Mouse (Mus musculus) olfactory bulb, adult 2 months (tissue): Measurements from ENCODE around the gene Cpsf7. TPM values are rescaled to one million over a fixed set of nuclear protein-coding genes. Genes with fewer than 3 reads are reported as not detected.

ENCODE experiments used
- H3K27ac ChIP-seq: fragments of 200-500 bp; 2 replicates; pipeline ENCODE4 v1.5.1; 2012; ENCODE audit warnings: low read depth, low read length; ENCODE audit not compliant: insufficient read depth
- H3K4me1 ChIP-seq: fragments of 200-500 bp; 2 replicates; pipeline ENCODE4 v1.6.1; 2012; ENCODE audit warnings: low read length; ENCODE audit not compliant: control insufficient read depth, insufficient read depth
- H3K4me3 ChIP-seq: fragments of 200-500 bp; 2 replicates; pipeline ENCODE4 v1.5.1; 2012; ENCODE audit warnings: mild to moderate bottlenecking, low read depth, low read length, moderate library complexity; ENCODE audit not compliant: insufficient read depth
- CTCF ChIP-seq: fragments of 200-500 bp; IDR thresholded peaks from 2 replicates; pipeline ENCODE4 v1.5.1; 2012; ENCODE audit warnings: low read depth, mild to moderate bottlenecking, low read length, moderate library complexity; ENCODE audit not compliant: insufficient read depth
- POLR2A ChIP-seq: fragments of 200-500 bp; IDR thresholded peaks from 2 replicates; pipeline ENCODE4 v1.6.1; 2012; ENCODE audit warnings: mild to moderate bottlenecking, low read depth, low read length, moderate library complexity; ENCODE audit not compliant: insufficient read depth
- WGBS: fragments of 180-500 bp; shearing (Covaris S2); methylation state at CpG from one replicate; pipeline ENCODE4 v1.1.7; 2018; 5-methylcytosine and 5-hydroxymethylcytosine counted together
- polyA plus RNA-seq: library from polyadenylated mRNA; stranded (reverse); fragments of >200 nt; gene quantifications from 2 replicates; pipeline ENCODE4 v1.2.4, GENCODE M21; 2012; ENCODE audit warnings: low replicate concordance; ENCODE audit not compliant: missing spikeins, insufficient read depth, insufficient read length

The Cpsf7 gene
- polyA plus RNA-seq: 90.5 and 274 TPM in 2 replicates

DNA sequence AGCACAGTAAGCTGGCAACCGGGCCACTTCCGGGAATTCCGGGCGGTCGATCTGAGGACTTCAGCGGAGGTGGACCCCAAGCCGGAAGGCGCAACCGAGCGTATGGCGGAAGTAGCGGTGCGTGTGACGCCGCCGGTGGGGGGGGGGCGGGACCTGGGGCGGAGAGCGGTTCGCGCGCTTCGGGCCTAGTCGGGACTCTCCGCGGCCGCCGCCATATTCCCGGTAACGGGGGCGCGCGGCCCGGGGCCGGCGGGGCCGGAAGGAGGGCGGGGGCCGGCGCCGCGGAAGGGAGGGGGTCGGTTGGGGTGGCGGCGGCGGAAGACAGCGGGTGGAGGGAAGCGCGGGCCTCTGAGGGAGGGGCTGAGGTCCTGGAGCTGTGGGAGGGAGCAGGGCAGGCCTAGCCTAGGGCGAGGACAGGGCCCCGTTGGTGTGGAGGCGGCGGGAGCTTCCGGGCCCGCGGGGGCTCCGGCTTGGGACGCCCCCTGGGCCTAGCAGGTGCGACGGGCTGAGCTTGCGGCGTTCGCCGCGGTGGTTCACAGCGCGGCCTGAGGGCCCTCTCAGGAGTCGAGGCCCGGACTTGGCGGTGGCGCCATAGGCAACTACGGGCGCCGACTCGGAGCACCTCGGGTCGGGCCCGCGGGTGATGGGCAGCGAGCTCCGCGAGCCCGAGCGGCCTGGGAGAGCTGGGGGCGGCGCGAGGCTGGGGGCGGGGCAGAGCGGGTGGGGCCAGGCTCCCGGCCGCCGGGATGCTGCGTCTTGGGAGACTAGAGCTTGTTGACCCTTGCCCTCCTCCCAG is at the start of gene Cpsf7:
Cpsf7 (plus strand) TSS at position 161 of the 796 bp plus-strand sequence.
- no peak for TF ChIP-seq CTCF
- 0 out of 2 replicates have a peak, but pooled peaks have one; percentile 66 for TF ChIP-seq POLR2A
- H3K4me1 ChIP-seq: peaks cover 3% of the 10 kb centered on the region; the same call in 1 of the 2 replicates
- H3K4me3 ChIP-seq: peak within 1 kb of the TSS; percentile 75
- WGBS: under 1% methylated on average over 83 of the region's 93 CpGs
- peak within 1 kb of the TSS; percentile 96 for H3K27ac ChIP-seq

DNA sequence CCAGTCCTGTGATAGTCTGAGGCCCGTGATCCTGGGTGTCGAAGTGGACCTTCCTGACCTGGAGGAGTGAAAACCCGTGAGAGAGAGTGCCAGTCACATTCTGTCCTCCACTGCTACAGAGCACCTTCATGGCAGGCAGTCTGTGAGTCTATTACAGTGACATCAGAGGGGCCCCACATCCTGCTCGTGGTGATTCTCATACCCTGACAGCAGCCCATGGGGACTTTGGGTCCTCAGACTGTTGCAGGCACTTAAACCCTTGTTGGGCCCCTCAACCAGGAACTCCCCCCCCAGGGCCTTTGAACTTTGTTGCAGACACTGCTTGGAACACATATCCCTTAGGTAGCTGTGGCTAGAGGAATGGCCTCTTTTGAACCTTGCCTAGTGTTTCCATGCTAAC is 45.5 kb upstream of the Cpsf7 start:
- no peak overlapping the region for H3K4me3 ChIP-seq
- H3K27ac ChIP-seq: no peak overlapping the region
- no peaks in the 10 kb centered on the region for H3K4me1 ChIP-seq
- 81% methylated on average over 4 of the region's 4 CpGs for WGBS
- TF ChIP-seq POLR2A (no peak), CTCF (no peak)

DNA sequence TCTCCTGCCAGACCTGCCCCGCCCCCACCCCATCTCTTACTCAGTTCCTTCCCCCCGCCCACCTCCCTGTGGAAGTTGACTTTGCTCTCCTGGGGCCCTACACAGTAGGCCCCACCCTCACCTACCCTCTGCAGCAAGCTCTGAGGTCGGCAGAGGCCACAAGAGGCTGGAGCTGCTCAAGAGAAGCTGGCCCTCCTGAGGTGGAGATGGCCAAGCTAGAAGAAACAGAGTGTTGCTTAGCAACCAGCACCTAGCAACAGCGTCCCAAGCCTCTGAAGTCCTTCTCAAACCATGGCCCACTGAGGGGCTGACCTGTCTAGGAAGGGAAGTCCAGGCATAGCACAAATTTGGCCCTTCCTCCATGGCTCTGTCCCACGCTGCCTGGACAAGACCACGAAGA is 42.4 kb upstream of the Cpsf7 start, which contains the start of gene Ppp1r32:
Ppp1r32 (minus strand) TSS at position 226 of the 400 bp plus-strand sequence.
- H3K4me1 ChIP-seq: no peaks in the 10 kb centered on the region
- no peak within 1 kb of the TSS for H3K27ac ChIP-seq
- TF ChIP-seq POLR2A (no peak), CTCF (no peak)
- no peak within 1 kb of the TSS for H3K4me3 ChIP-seq
- WGBS: 57% methylated on average over 6 of the region's 6 CpGs

DNA sequence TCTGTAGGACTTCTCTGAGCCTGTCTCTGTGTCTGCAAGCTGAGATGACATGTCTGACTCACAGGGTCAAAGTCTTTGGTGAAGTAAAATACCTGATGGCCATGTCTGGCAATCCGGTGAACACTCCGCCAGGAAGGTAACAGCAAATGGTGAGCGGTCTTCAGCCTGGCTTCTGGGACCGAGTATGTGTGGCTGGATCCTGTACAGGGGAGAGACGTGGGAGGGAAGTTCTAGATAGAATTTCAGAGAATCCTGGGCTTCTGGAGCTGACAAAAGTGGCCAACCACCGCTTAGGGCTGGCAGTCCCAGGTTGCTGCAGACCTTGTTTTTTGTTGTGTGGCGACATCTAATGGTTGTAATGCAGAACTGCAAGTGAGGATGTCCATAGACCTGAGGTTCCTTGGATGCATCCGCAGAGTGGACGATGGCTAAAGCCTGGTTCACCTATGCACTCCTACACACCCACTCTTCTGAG is 38.8 kb upstream of the Cpsf7 start:
- 23% methylated on average over 9 of the region's 9 CpGs for WGBS
- peak; percentile 76 for TF ChIP-seq CTCF
- no peak for TF ChIP-seq POLR2A
- Histone ChIP-seq H3K4me1 (no peaks in the 10 kb centered on the region), H3K27ac (no peak overlapping the region), H3K4me3 (no peak overlapping the region)

DNA sequence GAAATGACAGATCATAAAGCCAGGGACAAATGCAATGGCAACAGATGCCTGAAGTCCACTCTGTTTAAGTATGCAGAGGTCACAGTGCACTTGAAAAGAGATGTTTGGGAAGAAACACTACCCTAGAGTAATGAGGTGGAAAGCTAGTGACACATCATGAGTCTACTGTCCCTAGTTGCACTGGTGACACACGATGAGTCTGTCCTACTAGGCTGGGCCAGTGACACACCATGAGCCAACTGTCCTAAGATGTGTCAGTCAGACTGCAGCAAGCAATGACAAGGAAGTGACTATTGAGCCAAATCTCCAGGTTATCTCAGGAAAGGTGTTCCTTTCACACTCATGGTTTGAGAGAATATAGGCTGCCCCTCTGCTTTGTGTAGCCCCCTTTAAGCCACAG is 29.4 kb upstream of the Cpsf7 start:
- TF ChIP-seq POLR2A (no peak), CTCF (no peak)
- 76% methylated on average over 1 of the region's 1 CpGs for WGBS
- Histone ChIP-seq H3K4me3 (no peak overlapping the region), H3K4me1 (peaks cover 9% of the 10 kb centered on the region), H3K27ac (no peak overlapping the region)

DNA sequence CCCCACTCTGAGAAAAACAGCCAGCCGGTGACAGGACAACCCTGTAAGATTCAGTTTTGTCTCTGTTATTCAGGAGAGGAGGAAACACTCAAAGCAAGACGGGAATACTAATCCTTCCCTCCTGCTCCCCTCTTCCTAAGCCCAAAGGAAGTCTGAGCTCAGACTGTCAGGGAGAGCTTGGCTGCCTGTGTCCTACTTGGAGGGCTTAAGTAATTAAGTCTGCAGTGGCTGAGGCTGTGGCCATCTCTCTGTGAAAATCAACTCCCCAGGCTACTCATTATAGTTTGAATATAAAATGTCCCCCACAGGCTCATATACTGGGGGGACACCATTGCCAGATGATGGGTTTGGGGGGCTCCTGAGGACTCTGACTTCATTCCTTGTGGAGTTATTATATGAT is 28.1 kb upstream of the Cpsf7 start:
- Histone ChIP-seq H3K4me1 (peaks cover 9% of the 10 kb centered on the region), H3K4me3 (no peak overlapping the region), H3K27ac (no peak overlapping the region)
- WGBS: 49% methylated on average over 2 of the region's 2 CpGs
- TF ChIP-seq CTCF (no peak), POLR2A (no peak)

DNA sequence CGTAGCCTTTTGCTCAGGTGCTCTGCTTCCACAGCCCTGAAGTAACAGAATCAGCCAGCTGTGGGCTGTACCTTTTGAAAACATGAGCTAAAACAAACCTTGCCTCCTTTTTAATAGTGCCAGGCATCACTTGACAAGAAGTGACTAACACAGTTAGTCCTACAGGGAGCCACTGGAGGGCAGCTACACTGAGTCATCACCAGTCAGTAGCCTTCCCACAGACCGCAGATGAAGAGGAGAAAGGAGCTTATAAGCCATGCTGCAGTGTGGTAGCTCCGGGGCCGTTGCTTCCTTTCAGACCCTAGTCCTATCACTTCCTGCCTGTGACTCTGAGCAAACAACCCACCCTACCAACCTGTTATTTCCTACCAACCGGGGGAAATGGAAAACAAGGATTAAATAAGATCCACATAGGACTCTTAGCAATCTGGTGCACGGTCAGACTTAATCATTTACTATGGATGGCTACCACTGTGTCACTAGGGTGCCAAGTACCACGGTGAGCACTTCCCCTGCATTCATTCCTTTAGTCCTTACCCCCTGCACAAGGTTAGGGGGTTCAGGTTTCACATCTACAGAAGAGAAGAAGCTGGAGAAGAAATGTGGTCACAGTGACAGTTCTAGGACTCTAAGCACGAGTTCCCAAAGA is 27.4 kb upstream of the Cpsf7 start:
- H3K4me3 ChIP-seq: no peak overlapping the region
- TF ChIP-seq CTCF: no peak
- no peak for TF ChIP-seq POLR2A
- peaks cover 9% of the 10 kb centered on the region for H3K4me1 ChIP-seq
- WGBS: 36% methylated on average over 8 of the region's 8 CpGs
- H3K27ac ChIP-seq: 0 out of 2 replicates have a peak overlapping the region, but pooled peaks have one; percentile 23

DNA sequence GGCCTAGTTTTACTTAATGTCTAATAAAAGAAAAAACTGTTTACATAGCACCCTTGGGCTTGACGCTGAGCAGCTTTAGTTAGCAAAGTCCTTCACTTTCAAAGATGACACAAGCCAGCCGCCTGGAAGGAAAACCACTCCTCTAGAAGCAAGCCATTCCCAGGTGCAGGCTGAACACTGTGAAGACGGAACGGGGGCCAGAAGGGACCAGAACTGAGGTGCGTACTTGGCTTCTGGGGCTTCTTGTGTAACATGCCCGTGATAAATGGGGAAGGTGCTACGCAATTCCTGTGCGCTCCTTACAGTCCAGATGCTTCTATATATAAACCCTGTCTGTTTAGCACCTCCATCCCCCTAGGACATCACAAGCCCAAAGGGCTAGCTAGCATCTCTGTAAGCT is 24.5 kb upstream of the Cpsf7 start:
- Histone ChIP-seq H3K4me1 (peaks cover 9% of the 10 kb centered on the region), H3K4me3 (no peak overlapping the region), H3K27ac (no peak overlapping the region)
- TF ChIP-seq CTCF (no peak), POLR2A (no peak)
- WGBS: 85% methylated on average over 8 of the region's 8 CpGs

DNA sequence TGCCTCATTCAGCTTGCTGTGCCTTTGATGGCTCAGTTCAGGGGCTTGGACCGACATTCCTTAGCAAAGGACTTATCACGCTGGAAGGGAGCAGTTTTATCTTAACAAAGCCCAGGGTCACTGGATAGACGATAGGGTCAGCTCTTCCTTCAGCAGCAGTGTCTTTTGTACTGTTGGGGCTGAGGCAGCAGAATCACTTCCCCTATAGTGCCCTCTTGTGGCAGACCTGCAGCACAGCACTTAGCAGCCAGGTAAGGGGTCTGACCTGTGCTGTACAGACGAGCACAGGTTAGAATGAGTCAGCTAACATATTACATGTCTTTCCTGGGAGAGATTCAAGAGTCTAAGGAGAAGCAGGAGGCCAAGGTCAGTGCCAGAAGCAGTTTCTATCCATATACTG is 22.5 kb upstream of the Cpsf7 start:
- WGBS: 9% methylated on average over 4 of the region's 4 CpGs
- no peak for TF ChIP-seq POLR2A
- TF ChIP-seq CTCF: peak; percentile 72
- 0 out of 2 replicates have a peak, but pooled peaks cover 2% of the 10 kb centered on the region for H3K4me1 ChIP-seq
- H3K27ac ChIP-seq: no peak overlapping the region
- no peak overlapping the region for H3K4me3 ChIP-seq
